Mouse (Mus musculus) midbrain, embryonic 15.5 days (tissue): ENCODE measurements around the gene C330007P06Rik. TPM values are rescaled to one million over a fixed set of nuclear protein-coding genes. Genes with fewer than 3 reads are reported as not detected.
"Not testable (repeated sequence)": the region's sequence is repeated elsewhere in the genome, so short reads cannot be mapped to it uniquely, and the experiment has no call there.

Experiments
- ATAC-seq: fragments of 200-750 bp; cut with Nextera tagmentation; replicated peaks from 2 replicates; pipeline ENCODE4 v1.8.0; 2017; ENCODE audit warnings: moderate TSS enrichment
- H3K27ac ChIP-seq: fragments of 300-500 bp; sonication (generic); 2 replicates; pipeline ENCODE4 v1.5.1; 2015; ENCODE audit warnings: mild to moderate bottlenecking, inconsistent platforms
- H3K27me3 ChIP-seq: fragments of 300-500 bp; sonication (generic); replicated peaks from 2 replicates; pipeline ENCODE4 v1.6.1; 2015; ENCODE audit warnings: inconsistent platforms
- H3K36me3 ChIP-seq: fragments of 300-500 bp; sonication (generic); replicated peaks from 2 replicates; pipeline ENCODE4 v1.6.1; 2015; ENCODE audit warnings: inconsistent platforms
- H3K4me1 ChIP-seq: fragments of 300-500 bp; sonication (generic); 2 replicates; pipeline ENCODE4 v1.6.1; 2015; ENCODE audit warnings: inconsistent platforms
- H3K4me2 ChIP-seq: fragments of 300-500 bp; sonication (generic); 2 replicates; pipeline ENCODE4 v1.6.1; 2015; ENCODE audit warnings: inconsistent platforms, mild to moderate bottlenecking, moderate library complexity
- H3K4me3 ChIP-seq: fragments of 300-500 bp; sonication (generic); 2 replicates; pipeline ENCODE4 v1.5.1; 2015; ENCODE audit warnings: mild to moderate bottlenecking, inconsistent platforms
- H3K9ac ChIP-seq: fragments of 300-500 bp; sonication (generic); 2 replicates; pipeline ENCODE4 v1.6.1; 2015; ENCODE audit warnings: mild to moderate bottlenecking, inconsistent platforms
- H3K9me3 ChIP-seq: fragments of 300-500 bp; sonication (generic); 2 replicates; pipeline ENCODE4 v1.6.1; 2016; ENCODE audit warnings: inconsistent platforms
- WGBS: fragments of 180-500 bp; shearing (Covaris S2); methylation state at CpG from one replicate; pipeline ENCODE4 v1.1.7; 2015; ENCODE audit warnings: mixed read lengths; 5-methylcytosine and 5-hydroxymethylcytosine counted together
- polyA plus RNA-seq: library from polyadenylated mRNA; unstranded; fragments of >200 nt; fragmentation: Nextera tagmentation; extraction: Ambion mirVana; gene quantifications from 2 replicates; pipeline ENCODE4 v1.2.1, GENCODE M21; 2015

C330007P06Rik gene
- polyA plus RNA-seq, 1 experiment from 2014 or later, result 18.5 TPM

GRCm38 (mm10) chrX:36808318-36808683 is 65.6 kb downstream of the C330007P06Rik start:
- Histone ChIP-seq H3K27ac (peak overlapping the region; percentile 78), H3K4me2 (peak overlapping the region; percentile 48), H3K36me3 (no peaks in the 10 kb centered on the region), H3K4me1 (peaks cover 7% of the 10 kb centered on the region), H3K9ac (no peak overlapping the region), H3K4me3 (peak overlapping the region; percentile 41), H3K27me3 (no peaks in the 10 kb centered on the region), H3K9me3 (no peaks in the 10 kb centered on the region)
- WGBS, result 71% methylated on average over 6 of the region's 6 CpGs
- peak; percentile 60 for ATAC-seq

DNA sequence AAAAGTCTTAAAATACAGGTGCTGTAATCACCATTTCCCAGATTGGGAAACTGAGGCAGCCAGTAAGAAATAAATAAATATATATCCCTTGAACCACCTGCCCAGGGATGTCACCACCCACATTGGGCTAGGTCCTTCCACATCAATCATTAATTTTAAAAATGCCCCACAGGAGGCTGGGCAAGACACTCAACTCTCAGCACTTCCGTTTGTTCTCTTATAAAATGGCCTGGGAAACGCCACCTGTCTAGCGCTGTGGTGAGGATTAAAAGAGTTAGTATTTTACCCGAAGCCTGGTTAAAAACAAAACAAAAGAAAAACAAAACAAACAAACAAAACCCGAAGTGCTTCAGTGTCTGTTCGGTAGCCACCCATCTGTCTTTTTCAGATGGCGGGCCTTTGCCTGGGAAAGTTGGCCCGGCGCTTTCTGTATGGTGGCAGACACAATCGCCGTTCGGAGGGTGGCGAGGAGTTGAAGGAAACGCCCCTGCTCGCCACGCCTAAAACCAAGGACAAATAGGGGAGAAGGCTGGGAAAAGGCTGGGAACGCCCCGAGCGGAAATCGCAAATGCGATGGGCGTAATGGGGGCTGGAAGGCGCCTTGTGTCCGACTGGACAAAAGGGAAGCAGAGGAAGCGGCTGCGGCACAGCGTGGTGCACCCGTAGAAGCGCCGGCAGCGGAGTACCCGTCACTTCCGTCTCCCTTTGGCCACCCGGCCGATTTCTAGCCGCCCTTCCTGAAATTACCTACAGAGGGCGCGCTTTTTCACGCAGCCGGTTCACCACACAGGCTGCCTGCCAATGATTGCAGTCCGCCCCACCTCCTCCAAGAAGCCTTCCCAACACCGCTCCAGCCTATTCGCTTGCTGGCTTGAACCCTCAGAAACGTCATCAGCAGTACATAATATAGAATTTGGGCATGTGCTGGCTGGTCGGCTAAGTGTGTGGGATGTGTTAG is 66.3 kb downstream of the C330007P06Rik start:
- peak overlapping the region; percentile 48 for H3K4me2 ChIP-seq
- H3K36me3 ChIP-seq, result no peaks in the 10 kb centered on the region
- 23% methylated on average over 45 of the region's 45 CpGs for WGBS
- H3K9me3 ChIP-seq, result no peaks in the 10 kb centered on the region
- H3K4me3 ChIP-seq, result peak overlapping the region; percentile 41
- H3K27ac ChIP-seq, result peak overlapping the region; percentile 78
- H3K27me3 ChIP-seq, result no peaks in the 10 kb centered on the region
- peak; percentile 93 for ATAC-seq
- peak overlapping the region; percentile 37; the same call in 1 of the 2 replicates for H3K9ac ChIP-seq
- H3K4me1 ChIP-seq, result peaks cover 7% of the 10 kb centered on the region

GRCm38 (mm10) chrX:36805466-36806235 is 68.3 kb downstream of the C330007P06Rik start:
- no peaks in the 10 kb centered on the region for H3K36me3 ChIP-seq
- no peak overlapping the region for H3K4me3 ChIP-seq
- ATAC-seq, result no peak
- H3K4me1 ChIP-seq, result peaks cover 7% of the 10 kb centered on the region
- H3K27ac ChIP-seq, result no peak overlapping the region
- H3K4me2 ChIP-seq, result no peak overlapping the region
- 57% methylated on average over 5 of the region's 5 CpGs for WGBS
- no peaks in the 10 kb centered on the region for H3K9me3 ChIP-seq
- H3K9ac ChIP-seq, result no peak overlapping the region
- no peaks in the 10 kb centered on the region for H3K27me3 ChIP-seq

- H3K4me1 ChIP-seq, result peaks cover 7% of the 10 kb centered on the region
- H3K4me3 ChIP-seq, result no peak overlapping the region
- ATAC-seq, result no peak
- H3K27me3 ChIP-seq, result no peaks in the 10 kb centered on the region
- no peak overlapping the region for H3K9ac ChIP-seq
- no peaks in the 10 kb centered on the region for H3K36me3 ChIP-seq
- WGBS, result 72% methylated on average over 5 of the region's 5 CpGs
- H3K27ac ChIP-seq, result no peak overlapping the region
- H3K9me3 ChIP-seq, result no peaks in the 10 kb centered on the region
- no peak overlapping the region for H3K4me2 ChIP-seq
These were observed 69.7 kb downstream of the C330007P06Rik start for GRCm38 (mm10) chrX:36804196-36804595.

DNA sequence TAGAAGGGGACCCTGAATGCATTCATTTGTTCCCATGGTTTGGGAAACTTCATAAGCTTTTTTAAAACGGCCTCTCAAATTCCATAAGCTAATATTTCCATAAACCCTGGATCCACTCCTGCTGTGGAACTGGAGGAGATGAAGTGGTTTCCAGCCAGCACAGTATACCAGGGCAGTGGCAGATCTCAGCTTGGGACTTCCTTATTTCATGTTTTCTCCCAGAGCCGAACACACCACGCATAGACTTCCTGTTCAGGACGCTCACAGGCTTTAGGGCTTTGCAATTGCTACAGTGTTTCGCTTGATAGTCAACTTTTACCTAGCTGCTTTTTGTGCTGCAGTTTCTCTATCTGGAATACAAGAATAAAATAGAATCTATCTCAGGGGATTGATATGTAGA is 70.7 kb downstream of the C330007P06Rik start:
- WGBS, result 73% methylated on average over 5 of the region's 5 CpGs
- Histone ChIP-seq H3K36me3 (no peaks in the 10 kb centered on the region), H3K9ac (no peak overlapping the region), H3K4me1 (peaks cover 7% of the 10 kb centered on the region), H3K9me3 (no peaks in the 10 kb centered on the region), H3K27me3 (no peaks in the 10 kb centered on the region), H3K4me2 (no peak overlapping the region), H3K27ac (no peak overlapping the region), H3K4me3 (no peak overlapping the region)
- ATAC-seq, result no peak

DNA sequence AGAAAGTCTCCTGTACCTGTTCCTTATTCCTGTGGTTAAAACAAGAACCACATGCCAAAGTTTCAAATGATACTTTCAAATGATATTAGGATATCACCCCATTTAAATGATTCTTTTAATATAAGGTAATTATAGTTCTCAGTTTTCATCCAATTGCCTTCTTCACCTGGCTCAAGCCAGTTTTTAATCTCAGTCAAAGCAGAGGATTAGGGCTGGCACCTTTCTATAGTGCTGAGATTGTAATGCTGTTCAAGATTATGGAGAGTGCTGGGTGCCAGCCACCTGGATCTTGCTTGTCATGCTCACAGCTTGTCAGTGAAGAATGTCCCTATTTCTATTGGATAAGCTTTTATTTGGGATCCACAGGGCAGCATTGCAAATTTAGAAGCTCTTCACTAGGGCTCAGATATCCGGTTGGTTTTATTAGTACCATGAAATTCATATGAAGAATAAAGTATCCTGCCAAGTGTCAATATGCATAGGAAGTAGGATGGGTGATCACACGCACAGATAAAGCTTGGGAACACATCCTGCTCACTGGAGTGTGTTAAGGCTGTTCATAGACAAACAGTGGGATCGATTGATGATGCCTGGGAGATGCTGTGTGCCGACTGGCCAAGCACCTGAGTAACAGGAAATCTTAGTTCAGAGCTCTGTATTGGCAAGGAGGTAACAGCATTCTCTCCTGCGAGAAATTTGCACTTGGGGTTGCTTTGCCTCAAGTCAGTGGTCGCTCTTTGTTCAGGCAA is 74.6 kb downstream of the C330007P06Rik start:
- H3K4me3 ChIP-seq, result no peak overlapping the region
- no peak for ATAC-seq
- H3K27me3 ChIP-seq, result no peaks in the 10 kb centered on the region
- H3K36me3 ChIP-seq, result 0 out of 2 replicates have a peak, but pooled peaks cover 4% of the 10 kb centered on the region
- no peak overlapping the region for H3K27ac ChIP-seq
- H3K9me3 ChIP-seq, result no peaks in the 10 kb centered on the region
- 54% methylated on average over 6 of the region's 6 CpGs for WGBS
- H3K9ac ChIP-seq, result no peak overlapping the region
- H3K4me1 ChIP-seq, result peaks cover 2% of the 10 kb centered on the region; the same call in 1 of the 2 replicates
- H3K4me2 ChIP-seq, result no peak overlapping the region

GRCm38 (mm10) chrX:36796734-36797133 is 77.2 kb downstream of the C330007P06Rik start:
- 64% methylated on average over 8 of the region's 8 CpGs for WGBS
- H3K27me3 ChIP-seq, H3K36me3 ChIP-seq, ATAC-seq, H3K4me1 ChIP-seq, H3K9me3 ChIP-seq: not testable (repeated sequence)
- H3K4me3 ChIP-seq, result peak overlapping the region; percentile 55
- H3K4me2 ChIP-seq, result peak overlapping the region; percentile 53
- peak overlapping the region; percentile 20; the same call in 1 of the 2 replicates for H3K9ac ChIP-seq
- H3K27ac ChIP-seq, result peak overlapping the region; percentile 82

GRCm38 (mm10) chrX:36796163-36796581 is 77.7 kb downstream of the C330007P06Rik start:
- 0 out of 2 replicates have a peak, but pooled peaks cover 4% of the 10 kb centered on the region for H3K36me3 ChIP-seq
- H3K9me3 ChIP-seq, result no peaks in the 10 kb centered on the region
- peak overlapping the region; percentile 68 for H3K9ac ChIP-seq
- peaks cover 2% of the 10 kb centered on the region; the same call in 1 of the 2 replicates for H3K4me1 ChIP-seq
- peak overlapping the region; percentile 82 for H3K27ac ChIP-seq
- H3K4me3 ChIP-seq, result peak overlapping the region; percentile 55
- no peaks in the 10 kb centered on the region for H3K27me3 ChIP-seq
- peak; percentile 90 for ATAC-seq
- H3K4me2 ChIP-seq, result peak overlapping the region; percentile 53
- 29% methylated on average over 37 of the region's 41 CpGs for WGBS

GRCm38 (mm10) chrX:36795424-36796162 is 78.3 kb downstream of the C330007P06Rik start, which contains the start of gene Slc25a5:
TSS of gene Slc25a5 (plus strand) at chrX:36795651.
- Histone ChIP-seq H3K9me3 (no peaks in the 10 kb centered on the region), H3K4me3 (peak within 1 kb of the TSS; percentile 55), H3K27me3 (no peaks in the 10 kb centered on the region), H3K9ac (peak within 1 kb of the TSS; percentile 68), H3K4me1 (peaks cover 2% of the 10 kb centered on the region; the same call in 1 of the 2 replicates), H3K27ac (peak within 1 kb of the TSS; percentile 82), H3K36me3 (0 out of 2 replicates have a peak, but pooled peaks cover 4% of the 10 kb centered on the region), H3K4me2 (peak within 1 kb of the TSS; percentile 53)
- ATAC-seq, result peak; percentile 98
- WGBS, result 20% methylated on average over 41 of the region's 41 CpGs

DNA sequence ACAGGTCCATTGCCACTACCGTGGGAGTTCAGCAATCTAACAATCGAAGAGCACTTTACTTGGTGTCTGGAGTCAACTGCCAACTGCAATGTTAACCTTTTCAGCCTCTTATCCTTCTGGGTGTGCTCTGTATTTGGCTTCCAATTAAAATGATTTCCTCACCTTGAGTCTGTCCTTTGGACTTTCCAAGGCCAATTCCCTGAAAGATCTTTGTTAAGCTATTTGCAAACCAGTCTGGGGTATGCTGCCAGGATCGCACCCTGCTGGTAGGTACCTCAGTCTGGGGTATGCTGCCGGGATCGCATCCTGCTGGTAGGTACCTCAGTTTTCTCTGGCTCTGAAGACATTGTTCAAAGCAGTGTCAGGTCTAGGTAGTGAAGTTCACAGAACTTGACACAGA is 79.3 kb downstream of the C330007P06Rik start:
- peaks cover 2% of the 10 kb centered on the region; the same call in 1 of the 2 replicates for H3K4me1 ChIP-seq
- H3K36me3 ChIP-seq, result 0 out of 2 replicates have a peak, but pooled peaks cover 4% of the 10 kb centered on the region
- H3K9me3 ChIP-seq, result no peaks in the 10 kb centered on the region
- no peak overlapping the region for H3K9ac ChIP-seq
- no peak overlapping the region for H3K27ac ChIP-seq
- no peak overlapping the region for H3K4me3 ChIP-seq
- 64% methylated on average over 5 of the region's 5 CpGs for WGBS
- no peak overlapping the region for H3K4me2 ChIP-seq
- no peaks in the 10 kb centered on the region for H3K27me3 ChIP-seq
- ATAC-seq, result no peak

DNA sequence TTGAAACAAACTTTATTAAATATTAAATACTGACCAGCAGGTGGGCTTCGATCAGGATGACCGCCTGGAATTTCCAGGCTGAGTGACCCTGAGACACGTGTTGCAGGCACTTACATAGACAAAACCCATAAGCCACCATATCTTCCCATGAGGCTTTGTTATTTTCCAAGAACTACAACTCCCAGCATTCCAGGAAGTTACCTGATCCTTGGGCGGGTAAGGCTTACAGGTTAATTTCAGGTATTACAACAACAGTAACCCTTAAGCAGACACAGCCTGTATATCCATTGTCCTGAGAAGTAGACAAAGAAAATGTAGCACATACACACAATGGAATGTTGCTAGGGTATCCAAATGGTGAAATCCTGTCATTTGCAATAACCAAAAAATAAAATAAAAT is 84.6 kb downstream of the C330007P06Rik start:
- Histone ChIP-seq H3K4me1 (no peaks in the 10 kb centered on the region), H3K27me3 (no peaks in the 10 kb centered on the region), H3K4me2 (no peak overlapping the region), H3K27ac (no peak overlapping the region), H3K4me3 (no peak overlapping the region), H3K36me3 (no peaks in the 10 kb centered on the region), H3K9me3 (no peaks in the 10 kb centered on the region), H3K9ac (no peak overlapping the region)
- ATAC-seq, result no peak
- 71% methylated on average over 4 of the region's 4 CpGs for WGBS
